Mouse (Mus musculus) stomach, postnatal 0 days (tissue): Measurements from ENCODE around the gene Spsb1. TPM values are rescaled to one million over a fixed set of nuclear protein-coding genes. Genes with fewer than 3 reads are reported as not detected.

Source experiments
- ATAC-seq: fragments of 200-750 bp; cut with Nextera tagmentation; 2 replicates; pipeline ENCODE4 v1.8.0; 2017; ENCODE audit not compliant: low FRiP score, low TSS enrichment
- DNase-seq: peaks from one replicate; pipeline ENCODE4 v3.0.0-alpha.2; 2016; ENCODE audit warnings: low spot score
- H3K27ac ChIP-seq: fragments of 300-500 bp; sonication (generic); replicated peaks from 2 replicates; pipeline ENCODE4 v1.5.1; 2014; ENCODE audit warnings: mild to moderate bottlenecking, control low read depth
- H3K27me3 ChIP-seq: fragments of 300-500 bp; sonication (generic); 2 replicates; pipeline ENCODE4 v1.6.1; 2014; ENCODE audit warnings: low read length; ENCODE audit not compliant: control insufficient read depth, insufficient read depth
- H3K36me3 ChIP-seq: fragments of 300-500 bp; sonication (generic); 2 replicates; pipeline ENCODE4 v1.6.1; 2014; ENCODE audit warnings: low read length, mixed read lengths; ENCODE audit not compliant: control insufficient read depth, insufficient read depth
- H3K4me1 ChIP-seq: fragments of 300-500 bp; sonication (generic); replicated peaks from 2 replicates; pipeline ENCODE4 v1.6.1; 2014; ENCODE audit warnings: antibody characterized with exemption; ENCODE audit not compliant: control insufficient read depth, insufficient read depth
- H3K4me2 ChIP-seq: fragments of 300-500 bp; sonication (generic); replicated peaks from 2 replicates; pipeline ENCODE4 v1.6.1; 2014; ENCODE audit warnings: low read depth, mild to moderate bottlenecking, control low read depth, moderate library complexity
- H3K4me3 ChIP-seq: fragments of 300-500 bp; sonication (generic); 2 replicates; pipeline ENCODE4 v1.5.1; 2014; ENCODE audit warnings: low read depth, low read length, control low read depth
- H3K9ac ChIP-seq: fragments of 300-500 bp; sonication (generic); 2 replicates; pipeline ENCODE4 v1.6.1; 2014; ENCODE audit warnings: mild to moderate bottlenecking, low read length, control low read depth, mixed read lengths
- H3K9me3 ChIP-seq: fragments of 300-500 bp; sonication (generic); 2 replicates; pipeline ENCODE4 v1.6.1; 2016; ENCODE audit warnings: low read length; ENCODE audit not compliant: control insufficient read depth
- CTCF ChIP-seq: IDR thresholded peaks from 2 replicates; pipeline ENCODE4 v1.5.1; 2016; ENCODE audit warnings: antibody characterized with exemption, low read depth, mild to moderate bottlenecking, moderate library complexity
- EP300 ChIP-seq: optimal IDR thresholded peaks from 2 replicates; pipeline ENCODE3; 2016; ENCODE audit warnings: antibody characterized with exemption
- WGBS: fragments of 180-500 bp; shearing (Covaris S2); extraction: QIAGEN DNeasy Blood & Tissue Kit; methylation state at CpG from one replicate; pipeline ENCODE4 v1.1.7; 2014; 5-methylcytosine and 5-hydroxymethylcytosine counted together
- polyA plus RNA-seq: library from polyadenylated mRNA; unstranded; fragments of >200 nt; fragmentation: Nextera tagmentation; extraction: Ambion mirVana; gene quantifications from 2 replicates; pipeline ENCODE4 v1.2.1, GENCODE M21; 2015

Gene Spsb1
- polyA plus RNA-seq, 1 experiment from 2014 or later: 13.1 TPM

DNA sequence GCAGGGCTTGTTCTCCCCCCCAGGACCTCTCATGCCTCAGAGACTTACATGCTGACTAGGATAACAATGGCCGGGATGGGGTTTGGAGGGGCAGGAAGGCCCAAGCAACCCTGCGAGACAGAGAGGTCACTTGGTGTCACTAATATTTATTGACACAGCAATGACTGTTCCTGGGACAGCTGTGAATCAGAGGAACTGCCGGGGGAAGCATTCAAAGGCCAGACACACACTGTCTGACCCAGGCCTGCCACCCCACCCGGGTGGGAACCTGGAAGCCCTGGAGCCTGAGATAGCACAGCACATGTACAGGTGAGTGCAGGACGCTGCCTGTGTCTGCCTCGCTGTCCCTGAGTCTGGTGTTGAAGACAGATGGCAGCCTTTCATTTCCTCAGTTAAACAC is 79.5 kb downstream of the Spsb1 start:
- Histone ChIP-seq H3K27ac (no peak overlapping the region), H3K27me3 (no peaks in the 10 kb centered on the region), H3K36me3 (no peaks in the 10 kb centered on the region), H3K9me3 (no peaks in the 10 kb centered on the region), H3K4me1 (peaks cover 7% of the 10 kb centered on the region; the same call in 1 of the 2 replicates), H3K9ac (no peak overlapping the region), H3K4me3 (no peak overlapping the region), H3K4me2 (no peak overlapping the region)
- ATAC-seq (no peak), DNase-seq (no peak)
- WGBS: 38% methylated on average over 6 of the region's 6 CpGs
- TF ChIP-seq CTCF (no peak), EP300 (no peak)

DNA sequence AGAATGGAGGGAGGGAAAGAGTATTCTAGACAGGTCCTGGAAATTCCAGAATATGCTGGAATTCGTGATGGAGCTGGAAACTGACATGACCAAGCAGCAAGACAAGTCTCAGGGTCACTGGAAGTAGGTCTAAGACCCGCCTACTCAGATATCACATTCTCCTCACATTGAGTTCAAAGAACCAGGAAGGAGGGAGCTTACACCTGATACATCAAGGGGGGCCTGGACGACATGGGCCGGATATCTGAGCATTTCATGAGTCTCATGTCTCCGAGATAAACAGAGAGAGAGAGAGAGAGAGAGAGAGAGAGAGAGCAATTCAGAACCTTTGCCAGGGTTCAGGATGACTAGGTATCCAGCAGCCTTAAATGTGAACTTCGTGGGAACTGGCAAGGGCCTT is 82.6 kb downstream of the Spsb1 start:
- Histone ChIP-seq H3K36me3 (no peaks in the 10 kb centered on the region), H3K9me3 (no peaks in the 10 kb centered on the region), H3K27me3 (no peaks in the 10 kb centered on the region), H3K4me2 (no peak overlapping the region), H3K4me1 (peaks cover 7% of the 10 kb centered on the region; the same call in 1 of the 2 replicates), H3K4me3 (no peak overlapping the region), H3K27ac (no peak overlapping the region), H3K9ac (no peak overlapping the region)
- 57% methylated on average over 6 of the region's 6 CpGs for WGBS
- TF ChIP-seq CTCF: no peak
- DNase-seq (no peak), ATAC-seq (no peak)

GRCm38 (mm10) chr4:149871582-149871981 is 83.3 kb downstream of the Spsb1 start:
- Histone ChIP-seq H3K4me1 (peaks cover 5% of the 10 kb centered on the region; the same call in 1 of the 2 replicates), H3K36me3 (no peaks in the 10 kb centered on the region), H3K4me3 (no peak overlapping the region), H3K9ac (no peak overlapping the region), H3K9me3 (no peaks in the 10 kb centered on the region), H3K4me2 (no peak overlapping the region), H3K27ac (no peak overlapping the region), H3K27me3 (no peaks in the 10 kb centered on the region)
- DNase-seq (no peak), ATAC-seq (no peak)
- 82% methylated on average over 7 of the region's 7 CpGs for WGBS
- TF ChIP-seq CTCF (no peak), EP300 (no peak)

- DNase-seq: no peak
- 64% methylated on average over 11 of the region's 11 CpGs for WGBS
- Histone ChIP-seq H3K4me3 (no peak overlapping the region), H3K4me1 (peaks cover under 1% of the 10 kb centered on the region; the same call in 1 of the 2 replicates), H3K27me3 (no peaks in the 10 kb centered on the region), H3K9ac (no peak overlapping the region), H3K4me2 (no peak overlapping the region), H3K27ac (no peak overlapping the region), H3K36me3 (no peaks in the 10 kb centered on the region), H3K9me3 (no peaks in the 10 kb centered on the region)
- ATAC-seq: no peak
- TF ChIP-seq CTCF (no peak), EP300 (no peak)
Measured at GRCm38 (mm10) chr4:149871014-149871413, 83.8 kb downstream of the Spsb1 start.

- TF ChIP-seq CTCF: peak; percentile 62
- no peak for TF ChIP-seq EP300
- H3K9me3 ChIP-seq: no peaks in the 10 kb centered on the region
- ATAC-seq (no peak), DNase-seq (no peak)
- H3K4me3 ChIP-seq: no peak overlapping the region
- H3K27ac ChIP-seq: no peak overlapping the region
- no peaks in the 10 kb centered on the region for H3K27me3 ChIP-seq
- H3K4me1 ChIP-seq: no peaks in the 10 kb centered on the region
- H3K4me2 ChIP-seq: no peak overlapping the region
- H3K9ac ChIP-seq: no peak overlapping the region
- no peaks in the 10 kb centered on the region for H3K36me3 ChIP-seq
Measured at GRCm38 (mm10) chr4:149870412-149870811, 84.4 kb downstream of the Spsb1 start.

- no peak overlapping the region for H3K4me2 ChIP-seq
- no peak for DNase-seq
- no peaks in the 10 kb centered on the region for H3K4me1 ChIP-seq
- H3K4me3 ChIP-seq: no peak overlapping the region
- no peaks in the 10 kb centered on the region for H3K27me3 ChIP-seq
- no peak overlapping the region for H3K9ac ChIP-seq
- no peak for ATAC-seq
- 78% methylated on average over 14 of the region's 14 CpGs for WGBS
- TF ChIP-seq CTCF (no peak), EP300 (no peak)
- no peaks in the 10 kb centered on the region for H3K9me3 ChIP-seq
- H3K36me3 ChIP-seq: no peaks in the 10 kb centered on the region
- no peak overlapping the region for H3K27ac ChIP-seq
Measured at GRCm38 (mm10) chr4:149868725-149869124, 86.1 kb downstream of the Spsb1 start.
